8 mouse cellular contexts compared by ENCODE assay signal in genomic region chr3:51652701-51653100, GRCm38 (mm10). TPM values are rescaled to one million over a fixed set of nuclear protein-coding genes. Genes with fewer than 3 reads are reported as not detected.
A peak's percentile ranks its signal among the peaks of the same experiment; 100 is the strongest.
DNase-seq lines count a peak whose midpoint lies in the region; ATAC-seq and TF ChIP-seq lines count a peak whose summit lies in the region.

No protein-coding gene starts in this region.

- peak overlapping the region; percentile 55 for H3K4me2 ChIP-seq in embryonic facial prominence, embryonic 13.5 days
- H3K4me2 ChIP-seq in heart, embryonic 13.5 days = peak overlapping the region; percentile 62
- peak overlapping the region; percentile 38 for H3K4me2 ChIP-seq in kidney, embryonic 14.5 days (replicated peaks; ENCODE audit: low read depth, low read length)

- no peak for TF ChIP-seq CTCF in small intestine, adult 2 months (IDR thresholded peaks at IDR 0.05; ENCODE audit: extremely low read depth, insufficient read length, insufficient replicate concordance, low read depth, low read length)

- peak overlapping the region; percentile 57; the same call in 1 of the 2 replicates for H3K9ac ChIP-seq in embryonic facial prominence, embryonic 13.5 days
- H3K9ac ChIP-seq in heart, embryonic 13.5 days = peak overlapping the region; percentile 63
- H3K9ac ChIP-seq in kidney, embryonic 14.5 days (ENCODE audit: low read depth, low read length) = no peak overlapping the region; the same call in 1 of the 2 replicates

- no peak for TF ChIP-seq POLR2A in small intestine, adult 2 months (IDR thresholded peaks at IDR 0.05; ENCODE audit: low read depth, low read length)

- WGBS in embryonic facial prominence, embryonic 13.5 days = 3% methylated on average over 9 of the region's 9 CpGs
- 3% methylated on average over 9 of the region's 9 CpGs for WGBS in heart, embryonic 13.5 days
- 0% methylated on average over 9 of the region's 9 CpGs for WGBS in kidney, embryonic 14.5 days
- 6% methylated on average over 9 of the region's 9 CpGs for WGBS in small intestine, adult 2 months

- intact Hi-C loops in left cerebral cortex, postnatal 14 days (cut with DNase I) = loop anchor here (5.0 kb wide), 2 partner anchors 545 to 590 kb away; no protein-coding TSS in a partner anchor

- peaks cover 21% of the 10 kb centered on the region for H3K4me1 ChIP-seq in embryonic facial prominence, embryonic 13.5 days
- peaks cover 50% of the 10 kb centered on the region for H3K4me1 ChIP-seq in heart, embryonic 13.5 days
- H3K4me1 ChIP-seq in kidney, embryonic 14.5 days (ENCODE audit: control insufficient read depth, insufficient read depth, low read length) = peaks cover 17% of the 10 kb centered on the region; the same call in 1 of the 2 replicates
- peaks cover 20% of the 10 kb centered on the region; the same call in 1 of the 2 replicates for H3K4me1 ChIP-seq in small intestine, adult 2 months (ENCODE audit: control insufficient read depth, insufficient read depth, insufficient read length, low read length)

- H3K27ac ChIP-seq in embryonic facial prominence, embryonic 13.5 days = peak overlapping the region; percentile 69
- peak overlapping the region; percentile 72 for H3K27ac ChIP-seq in heart, embryonic 13.5 days (replicated peaks)
- H3K27ac ChIP-seq in kidney, embryonic 14.5 days (ENCODE audit: low read depth, low read length) = peak overlapping the region; percentile 71; the same call in 1 of the 2 replicates
- peak overlapping the region; percentile 52 for H3K27ac ChIP-seq in small intestine, adult 2 months (ENCODE audit: insufficient read depth, low read depth, low read length)

- no peak; the same call in 1 of the 2 replicates for ATAC-seq in embryonic facial prominence, embryonic 13.5 days (ENCODE audit: insufficient number of reproducible peaks, insufficient read depth, low FRiP score, low TSS enrichment, low read depth)
- peak; percentile 59; the same call in 1 of the 2 replicates for ATAC-seq in heart, embryonic 13.5 days (ENCODE audit: extremely low read depth, insufficient number of reproducible peaks, low FRiP score, low TSS enrichment)
- peak; percentile 70 for ATAC-seq in kidney, embryonic 14.5 days (ENCODE audit: low FRiP score, low TSS enrichment)

- DNase-seq in 3T3-L1 (ENCODE audit: low read depth, low spot score) (peak; percentile 24), R1 (ENCODE audit: low read depth, low spot score) (peak; percentile 48)
- DNase-seq in lung, postnatal 36 days = peak; percentile 52
- no peak for DNase-seq in left cerebral cortex, postnatal 14 days (ENCODE audit: low spot score in 2 of 2)

- H3K36me3 ChIP-seq in embryonic facial prominence, embryonic 13.5 days = no peaks in the 10 kb centered on the region
- no peaks in the 10 kb centered on the region for H3K36me3 ChIP-seq in heart, embryonic 13.5 days
- H3K36me3 ChIP-seq in kidney, embryonic 14.5 days (ENCODE audit: control insufficient read depth, insufficient read depth, low read length) = no peaks in the 10 kb centered on the region
- H3K36me3 ChIP-seq in small intestine, adult 2 months (ENCODE audit: control insufficient read depth, insufficient read depth, low read length) = no peaks in the 10 kb centered on the region

- no peaks in the 10 kb centered on the region for H3K27me3 ChIP-seq in embryonic facial prominence, embryonic 13.5 days
- no peaks in the 10 kb centered on the region for H3K27me3 ChIP-seq in heart, embryonic 13.5 days (replicated peaks)
- H3K27me3 ChIP-seq in kidney, embryonic 14.5 days (ENCODE audit: control insufficient read depth, insufficient read depth, low read length) = no peaks in the 10 kb centered on the region
- H3K27me3 ChIP-seq in small intestine, adult 2 months (ENCODE audit: control insufficient read depth, insufficient read depth, low read length) = no peaks in the 10 kb centered on the region

- no peaks in the 10 kb centered on the region for H3K9me3 ChIP-seq in embryonic facial prominence, embryonic 13.5 days
- no peaks in the 10 kb centered on the region for H3K9me3 ChIP-seq in heart, embryonic 13.5 days
- no peaks in the 10 kb centered on the region for H3K9me3 ChIP-seq in kidney, embryonic 14.5 days (ENCODE audit: control insufficient read depth, low read length)

- peak overlapping the region; percentile 23 for H3K4me3 ChIP-seq in embryonic facial prominence, embryonic 13.5 days
- H3K4me3 ChIP-seq in heart, embryonic 13.5 days = peak overlapping the region; percentile 25
- H3K4me3 ChIP-seq in kidney, embryonic 14.5 days (ENCODE audit: low read length) = peak overlapping the region; percentile 8; the same call in 1 of the 2 replicates
- peak overlapping the region; percentile 39 for H3K4me3 ChIP-seq in small intestine, adult 2 months (ENCODE audit: low read depth, low read length)

RNA-seq across cellular contexts. Expression of gene Mgst2, which starts 7.5 kb away (rescaled TPM):
- polyA plus RNA-seq in embryonic facial prominence, embryonic 13.5 days (2015; fragmentation: Nextera tagmentation; extraction: Ambion mirVana) = 1.3 and 2.1 TPM in 2 replicates
- 2.4 and 3.8 TPM in 2 replicates for polyA plus RNA-seq in heart, embryonic 13.5 days (2015; fragmentation: Nextera tagmentation; extraction: Ambion mirVana)
- polyA plus RNA-seq in kidney, embryonic 14.5 days (2014; fragmentation: Nextera tagmentation; extraction: Ambion mirVana) = 0.51 and 0.99 TPM in 2 replicates
- polyA plus RNA-seq in small intestine, adult 2 months (2012; rRNA removed) = 12.4 and 19.1 TPM in 2 replicates
- under 1 TPM in 1 of 2 experiments, not detected in 1; 0.82 TPM for total RNA-seq in left cerebral cortex, postnatal 14 days (2021)

Comparison
In these comparisons a context has a peak if more than half of its experiments do, and no peak if none do; other contexts are left out.
1. DNase-seq: peak in 3T3-L1 (single experiment), R1 (single experiment) and lung, postnatal 36 days (single experiment); none in left cerebral cortex, postnatal 14 days (0 of 2).
2. Peak in every context shown above with its lines, with median percentiles within 50 percentile points of each other: H3K27ac ChIP-seq, H3K4me2 ChIP-seq and H3K4me3 ChIP-seq.